Mouse (Mus musculus) frontal cortex, adult (tissue): Measurements from ENCODE around the gene Casp6.

ENCODE experiments used
- ATAC-seq: cut with Nextera tagmentation; 2 replicates; pipeline ENCODE4 v1.9.2; 2017; ENCODE audit warnings: mild to moderate bottlenecking, moderate library complexity, mixed read lengths; ENCODE audit not compliant: low TSS enrichment

The Casp6 gene

DNA sequence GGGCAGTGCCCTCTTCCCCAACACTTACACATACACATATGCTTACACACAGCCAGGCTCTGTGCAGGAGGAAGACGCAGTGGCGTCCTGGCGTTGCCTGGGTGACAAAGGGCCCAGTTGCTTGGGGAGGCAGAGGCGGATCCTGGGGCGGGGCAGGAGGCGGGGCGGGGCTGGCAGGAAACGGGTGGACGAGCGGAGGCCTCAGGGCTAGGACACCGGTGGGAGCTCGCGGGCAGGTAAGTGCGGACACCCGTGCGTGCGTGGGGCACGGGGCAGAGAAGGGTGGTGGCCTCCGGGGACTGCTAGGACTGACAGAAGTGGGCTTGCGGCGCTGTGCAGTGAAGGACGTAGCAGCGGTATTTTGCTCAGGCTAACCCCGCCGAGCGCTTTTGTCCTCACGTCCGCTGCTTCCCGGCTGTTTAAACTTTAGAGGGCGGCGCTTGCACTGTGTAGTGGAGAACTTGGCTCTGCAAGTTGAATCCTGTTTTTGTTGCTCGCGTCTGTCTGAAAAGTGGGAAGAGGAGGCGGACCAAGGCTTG lies at the start of gene Casp6:
TSS of gene Casp6 (plus strand) at position 155 of the 539 bp plus-strand sequence.
- peak; percentile 92 for ATAC-seq

DNA sequence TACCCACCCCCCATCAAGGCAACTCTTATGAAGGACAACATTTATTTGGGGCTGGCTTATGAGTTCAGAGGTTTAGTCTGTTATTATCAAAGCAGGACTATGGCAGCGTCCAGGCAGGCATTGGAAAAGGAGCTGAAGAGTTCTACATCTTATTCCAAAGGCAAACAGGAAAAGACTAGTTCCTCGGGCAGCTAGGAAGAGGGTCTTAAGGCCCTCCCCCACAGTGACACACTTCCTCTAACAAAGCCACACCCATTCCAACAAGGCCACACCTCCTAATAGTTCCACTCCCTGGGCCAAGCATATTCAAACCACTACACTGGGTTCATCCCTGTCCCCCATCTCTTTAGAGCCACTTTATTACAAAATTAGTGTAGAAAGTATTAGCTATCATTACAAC lies 38.6 kb upstream of the Casp6 start:
- no peak for ATAC-seq

GRCm38 (mm10) chr3:129863698-129864097 lies 37.5 kb upstream of the Casp6 start:
- ATAC-seq = peak; percentile 55; the same call in 1 of the 2 replicates

DNA sequence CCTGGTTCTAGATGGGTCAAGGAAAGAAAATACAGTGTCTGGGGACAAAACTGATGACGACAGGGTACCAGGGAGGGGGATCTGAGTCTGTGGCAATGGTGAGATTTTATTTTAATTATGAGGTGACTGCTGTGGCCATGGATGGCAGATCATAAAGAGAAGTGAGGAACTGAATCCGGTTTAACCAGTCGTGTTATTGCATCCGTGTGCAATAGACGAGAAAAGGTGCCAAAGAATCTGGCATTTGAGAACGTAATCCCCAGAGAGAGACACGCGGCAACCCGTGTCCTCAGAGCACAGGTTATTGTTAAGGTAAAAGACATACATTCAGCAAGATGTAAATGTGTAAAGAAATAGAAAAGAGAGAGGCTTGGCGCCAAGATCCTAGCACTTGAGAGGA lies 23.9 kb upstream of the Casp6 start:
- no peak for ATAC-seq

DNA sequence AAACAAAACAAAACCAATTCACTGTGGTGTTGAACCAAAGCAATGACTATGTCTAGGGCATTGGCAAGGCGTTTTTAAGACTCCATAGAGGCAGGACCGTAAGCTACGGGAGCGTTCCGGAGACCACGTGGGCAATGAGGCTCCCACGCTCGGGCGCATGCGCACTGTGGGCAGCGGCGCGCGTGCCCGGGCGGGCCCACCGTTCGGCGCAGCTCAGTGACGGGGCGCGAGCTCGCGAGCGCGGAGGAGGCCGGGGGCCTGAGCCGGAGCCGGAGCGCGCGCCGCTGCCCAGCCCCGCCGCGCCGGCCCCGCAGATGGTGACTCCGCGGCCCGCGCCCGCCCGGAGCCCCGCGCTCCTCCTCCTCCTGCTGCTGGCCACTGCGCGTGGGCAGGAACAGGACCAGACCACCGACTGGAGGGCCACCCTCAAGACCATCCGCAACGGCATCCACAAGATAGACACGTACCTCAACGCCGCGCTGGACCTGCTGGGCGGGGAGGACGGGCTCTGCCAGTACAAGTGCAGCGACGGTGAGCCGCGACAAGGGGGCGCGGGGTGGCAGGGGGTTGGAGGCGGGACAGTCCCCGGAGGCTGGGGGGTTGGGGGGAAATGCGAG lies 22.7 kb upstream of the Casp6 start, which contains the start of gene Pla2g12a:
TSS of gene Pla2g12a (plus strand) at position 202 of the 617 bp plus-strand sequence.
- peak; percentile 97 for ATAC-seq

- ATAC-seq = no peak
Observed at GRCm38 (mm10) chr3:129879131-129879757, 22.0 kb upstream of the Casp6 start.

DNA sequence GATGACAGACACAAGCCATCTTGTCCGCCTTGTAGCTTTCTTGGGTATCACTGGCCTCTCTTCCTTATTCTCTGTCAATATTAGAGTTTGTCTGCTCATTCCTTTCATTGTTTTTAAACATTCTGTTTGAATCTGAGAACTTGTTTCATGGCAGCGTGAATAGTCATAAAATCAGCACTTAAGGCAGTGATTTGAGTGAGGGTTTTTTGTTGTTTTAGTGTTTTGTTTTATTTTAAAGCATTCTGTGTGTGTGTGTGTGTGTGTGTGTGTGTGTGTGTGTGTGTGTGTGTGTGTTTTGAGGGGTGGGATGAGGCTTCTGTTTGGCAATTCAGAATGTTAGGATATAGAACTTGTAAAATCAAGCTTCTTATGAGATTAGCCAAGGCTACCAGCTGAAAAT lies 21.3 kb upstream of the Casp6 start:
- no peak for ATAC-seq

- ATAC-seq = no peak
Observed at GRCm38 (mm10) chr3:129880925-129881593, 20.2 kb upstream of the Casp6 start.

GRCm38 (mm10) chr3:129885577-129885976 lies 15.6 kb upstream of the Casp6 start:
- ATAC-seq = no peak

GRCm38 (mm10) chr3:129886430-129886829 lies 14.8 kb upstream of the Casp6 start:
- no peak for ATAC-seq

- ATAC-seq = no peak
Observed at GRCm38 (mm10) chr3:129887779-129888517, 13.3 kb upstream of the Casp6 start.

GRCm38 (mm10) chr3:129892003-129892402 lies 9.2 kb upstream of the Casp6 start:
- no peak for ATAC-seq

- no peak for ATAC-seq
Observed at GRCm38 (mm10) chr3:129893143-129893542, 8.1 kb upstream of the Casp6 start.

DNA sequence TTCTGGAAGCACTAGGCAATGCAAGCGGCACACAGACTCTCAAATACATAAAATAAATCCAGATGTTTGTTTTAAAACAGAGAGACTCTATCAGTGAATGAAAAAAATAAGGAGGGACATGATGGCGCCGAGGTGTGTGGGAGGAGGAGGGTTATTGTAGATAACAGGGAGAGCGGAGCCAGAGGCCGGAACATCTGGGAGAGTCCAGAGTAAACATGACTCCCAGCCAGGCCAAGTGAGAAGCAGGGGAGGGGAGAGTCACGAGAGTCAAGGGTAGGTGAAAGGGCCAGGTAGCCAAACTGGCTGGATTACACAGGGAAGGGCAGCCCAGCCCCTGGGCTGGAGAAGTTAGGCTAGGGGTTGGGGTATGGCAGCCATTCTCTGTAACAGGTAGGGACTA lies 4.6 kb upstream of the Casp6 start:
- no peak for ATAC-seq

GRCm38 (mm10) chr3:129898886-129899285 lies 2.3 kb upstream of the Casp6 start:
- ATAC-seq = no peak

DNA sequence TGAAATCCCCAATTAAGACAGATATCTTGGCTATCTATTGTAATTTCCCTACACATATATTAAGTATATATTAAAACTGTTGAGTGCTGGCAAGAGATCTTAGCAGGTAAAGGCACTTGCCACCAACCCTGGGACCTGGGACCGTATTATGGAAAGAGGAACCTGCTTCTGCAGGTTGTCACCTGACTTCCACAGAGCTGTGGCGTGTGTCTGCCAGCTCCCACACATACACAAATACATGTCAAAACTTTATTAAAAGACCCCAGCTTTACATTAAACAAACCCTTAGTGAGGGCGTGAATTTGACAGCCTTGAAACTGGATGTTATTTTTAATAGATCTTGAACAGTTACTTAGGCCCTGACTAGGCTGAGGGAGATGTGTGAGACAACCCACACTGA lies 2.1 kb downstream of the Casp6 start:
- ATAC-seq = no peak

DNA sequence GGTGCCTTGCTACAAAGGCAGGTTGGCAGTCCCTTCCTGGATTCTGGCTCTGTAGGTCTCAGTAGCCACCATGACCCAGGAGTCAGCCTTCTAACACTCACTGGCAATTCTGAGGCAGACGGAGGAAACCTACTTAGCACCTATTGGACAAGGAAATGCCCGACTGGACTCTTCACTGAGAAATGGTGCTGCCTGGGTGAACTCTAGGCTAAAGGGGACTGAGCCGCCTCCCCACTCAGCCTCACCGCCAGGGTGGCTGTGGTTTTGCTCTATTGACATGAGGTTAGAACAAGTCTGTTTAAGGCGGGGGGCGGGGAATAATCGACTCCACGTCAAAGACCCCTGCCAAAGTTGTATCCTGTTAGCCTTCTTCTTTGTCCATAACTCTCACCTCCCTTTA lies 2.6 kb downstream of the Casp6 start:
- no peak for ATAC-seq

GRCm38 (mm10) chr3:129904381-129905132 lies 3.3 kb downstream of the Casp6 start:
- no peak for ATAC-seq

DNA sequence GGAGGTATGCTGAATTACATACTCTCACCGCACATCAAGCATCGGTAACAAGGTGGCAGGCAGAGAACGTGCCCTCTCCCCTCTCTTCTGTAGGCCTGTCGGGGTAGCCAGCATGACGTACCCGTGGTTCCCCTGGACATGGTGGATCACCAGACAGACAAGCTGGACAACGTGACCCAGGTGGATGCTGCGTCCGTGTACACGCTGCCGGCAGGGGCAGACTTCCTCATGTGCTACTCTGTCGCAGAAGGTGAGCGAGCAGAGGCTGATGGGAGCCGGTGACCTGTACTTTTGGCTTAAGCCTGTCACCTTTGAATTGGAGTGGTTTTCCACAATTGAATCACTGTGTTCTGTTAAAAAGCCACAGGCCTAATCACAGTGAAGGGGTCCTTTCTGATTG lies 10.8 kb downstream of the Casp6 start:
- ATAC-seq = no peak

DNA sequence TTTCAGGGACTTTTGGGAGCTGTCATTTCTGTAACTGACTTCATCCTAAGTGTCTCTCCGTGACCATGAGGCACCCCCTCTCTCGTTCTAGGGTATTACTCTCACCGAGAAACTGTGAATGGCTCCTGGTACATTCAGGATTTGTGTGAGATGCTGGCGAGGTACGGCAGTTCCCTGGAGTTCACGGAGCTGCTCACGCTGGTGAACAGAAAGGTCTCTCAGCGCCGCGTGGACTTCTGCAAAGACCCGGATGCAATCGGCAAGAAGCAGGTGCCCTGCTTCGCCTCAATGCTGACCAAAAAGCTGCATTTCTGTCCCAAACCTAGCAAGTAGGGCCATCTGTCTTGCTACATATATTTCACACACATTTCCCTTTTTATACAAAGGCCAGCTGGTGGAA lies 12.0 kb downstream of the Casp6 start:
- no peak for ATAC-seq

- no peak for ATAC-seq
Observed at GRCm38 (mm10) chr3:129917424-129917823, 16.2 kb downstream of the Casp6 start.
